Mouse (Mus musculus): ENCODE data around the gene Dclk1.

Dclk1 gene

DNA sequence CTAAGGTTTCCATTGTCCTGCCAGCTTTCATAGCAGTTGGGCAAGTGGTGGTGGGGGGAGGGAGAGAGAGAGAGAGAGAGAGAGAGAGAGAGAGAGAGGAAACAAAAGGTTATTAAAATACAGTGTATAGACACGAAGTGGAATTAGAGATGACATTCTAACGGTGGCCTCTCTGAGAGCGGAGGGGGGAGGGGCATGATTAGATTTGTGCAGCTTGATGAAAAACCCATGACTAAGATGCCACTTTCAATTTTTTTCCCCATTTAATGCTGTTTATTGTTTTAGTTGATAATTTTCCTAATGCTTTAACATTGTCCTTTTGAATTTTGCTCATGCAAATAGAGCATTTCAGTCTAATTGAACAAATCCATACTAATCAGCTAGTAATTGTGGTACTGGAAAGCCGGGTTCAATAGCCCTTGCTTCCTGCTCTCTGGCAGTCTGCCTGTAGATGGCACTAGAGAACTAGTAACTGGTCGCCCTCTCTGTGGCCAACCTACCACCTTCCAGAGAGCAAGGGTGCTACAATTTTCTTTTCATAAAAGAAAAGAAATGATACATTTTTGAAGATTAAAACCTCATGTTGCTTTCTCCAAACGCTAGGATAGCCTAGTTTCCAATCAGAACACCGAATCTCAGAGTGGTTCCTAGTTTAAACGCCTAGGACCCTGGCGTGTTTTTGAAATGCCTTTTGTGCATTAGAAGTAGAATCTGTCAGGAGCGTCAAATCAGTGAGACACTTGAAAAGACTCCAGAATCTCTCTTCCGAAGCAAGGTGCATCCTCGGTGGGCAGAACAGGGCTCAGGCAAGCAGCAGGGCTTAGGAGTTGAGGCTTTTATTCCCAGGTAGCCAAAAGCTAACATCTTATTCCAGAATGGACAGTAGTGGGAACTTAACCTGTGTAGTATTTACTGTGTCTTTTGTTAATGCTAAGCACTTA lies 278.3 kb downstream of the Dclk1 start:
- peak; percentile 77 for DNase-seq

DNA sequence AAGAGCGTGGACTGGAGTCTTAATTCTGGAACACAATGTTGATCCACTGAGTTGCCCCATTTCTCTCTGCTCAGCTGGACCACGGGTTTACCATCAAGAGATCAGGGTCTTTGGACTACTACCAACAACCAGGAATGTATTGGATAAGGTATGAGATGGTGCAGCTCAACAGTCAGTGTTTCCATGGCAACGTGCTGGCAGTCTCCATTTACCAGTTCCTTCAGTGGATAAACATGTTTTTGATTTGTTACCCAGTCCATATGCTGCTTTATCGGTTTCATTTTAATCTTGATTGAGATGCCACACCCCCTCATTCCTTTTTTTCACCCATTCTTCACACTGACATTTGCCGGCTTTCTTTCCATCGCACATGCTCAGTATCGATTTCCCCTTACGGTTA lies 279.6 kb downstream of the Dclk1 start:
- DNase-seq = no peak

GRCm38 (mm10) chr3:55523224-55523623 lies 281.1 kb downstream of the Dclk1 start:
- no peak for DNase-seq

DNA sequence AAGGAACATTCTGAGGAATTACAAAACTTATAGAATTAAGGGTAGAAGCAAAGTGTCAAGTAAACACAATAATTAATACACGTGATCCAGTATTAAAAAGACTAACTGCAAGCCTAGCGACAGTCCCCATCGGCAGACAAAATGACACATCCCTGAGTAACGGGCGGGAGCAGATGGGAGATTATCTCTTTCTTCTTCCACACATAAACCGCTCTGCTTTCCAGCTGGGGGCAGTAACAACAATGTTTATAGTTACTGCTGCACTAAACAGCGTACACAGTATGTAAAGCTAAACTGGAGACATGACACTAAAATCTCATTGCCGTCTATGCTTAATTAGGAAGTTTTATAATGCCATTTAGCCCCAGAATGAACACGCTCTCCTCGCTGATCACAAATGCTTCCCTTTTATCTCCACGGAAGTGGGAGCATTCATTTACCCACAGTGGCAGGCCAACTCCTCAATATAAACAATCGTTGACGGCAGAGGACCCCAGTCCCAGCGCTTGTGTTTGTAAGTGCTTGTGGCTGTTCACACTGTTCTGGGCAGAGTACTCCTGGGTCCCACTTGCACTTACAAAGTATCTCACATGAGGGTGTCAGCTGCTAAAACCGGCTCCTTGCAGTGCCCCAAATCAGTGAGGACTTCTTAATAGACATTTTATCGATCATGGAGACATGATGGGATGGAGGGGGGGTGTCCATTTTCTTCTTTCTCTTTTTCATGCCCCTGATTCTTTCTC lies 281.7 kb downstream of the Dclk1 start:
- DNase-seq = no peak

DNA sequence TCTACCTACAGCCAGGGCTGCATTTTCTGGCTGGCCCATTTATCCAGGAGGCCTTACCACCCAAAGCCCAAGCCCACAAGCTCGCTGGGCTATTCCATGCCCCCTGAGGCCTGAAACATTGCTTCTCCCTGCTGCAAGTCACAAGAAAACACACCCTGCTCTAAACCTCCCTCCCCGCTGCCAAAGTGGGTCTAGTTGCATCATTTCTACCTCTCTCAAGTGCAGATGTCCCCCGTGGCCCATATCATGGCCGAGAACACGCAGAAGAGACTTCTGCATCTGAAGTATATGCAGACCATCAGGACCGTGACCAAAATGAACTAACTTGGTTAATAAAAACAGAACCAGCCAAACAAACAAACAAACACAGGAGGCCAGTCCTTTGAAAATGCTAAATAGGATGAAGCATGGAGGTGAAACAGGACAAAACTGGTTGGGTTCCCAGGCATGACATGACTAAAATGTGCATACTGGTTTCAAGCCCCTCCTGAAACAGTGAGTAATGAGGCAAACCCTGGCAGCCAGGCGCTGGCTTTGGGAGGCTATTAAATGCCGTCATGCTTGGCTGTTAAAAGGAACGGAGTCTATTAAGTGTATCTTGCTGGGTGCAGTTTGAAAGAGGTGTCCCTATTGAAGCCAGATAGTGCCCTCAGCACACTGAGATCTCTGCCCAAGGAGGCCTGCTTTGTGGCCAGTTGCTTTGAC lies 282.5 kb downstream of the Dclk1 start:
- DNase-seq = no peak

DNA sequence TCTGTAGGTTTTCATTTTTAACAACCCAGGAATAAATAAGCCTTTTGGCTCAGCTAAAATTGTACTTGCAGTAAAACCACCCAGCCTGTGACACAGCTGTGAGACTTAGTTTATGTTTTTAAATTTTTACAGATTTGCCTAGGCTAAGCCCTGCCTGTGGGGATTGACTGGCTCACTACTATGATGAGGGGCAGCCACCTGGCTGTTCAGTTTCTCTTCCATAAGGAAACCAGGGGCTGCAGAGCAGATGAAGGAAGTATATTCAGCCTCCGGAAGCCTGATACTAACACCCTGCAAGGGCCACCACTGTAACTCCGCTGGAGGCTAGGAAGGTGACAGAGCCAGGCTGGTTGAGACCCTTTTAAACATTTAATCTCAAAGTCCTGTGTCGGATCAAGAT lies 284.3 kb downstream of the Dclk1 start:
- no peak for DNase-seq

- no peak for DNase-seq
Measured at GRCm38 (mm10) chr3:55527566-55527965, 285.4 kb downstream of the Dclk1 start.

DNA sequence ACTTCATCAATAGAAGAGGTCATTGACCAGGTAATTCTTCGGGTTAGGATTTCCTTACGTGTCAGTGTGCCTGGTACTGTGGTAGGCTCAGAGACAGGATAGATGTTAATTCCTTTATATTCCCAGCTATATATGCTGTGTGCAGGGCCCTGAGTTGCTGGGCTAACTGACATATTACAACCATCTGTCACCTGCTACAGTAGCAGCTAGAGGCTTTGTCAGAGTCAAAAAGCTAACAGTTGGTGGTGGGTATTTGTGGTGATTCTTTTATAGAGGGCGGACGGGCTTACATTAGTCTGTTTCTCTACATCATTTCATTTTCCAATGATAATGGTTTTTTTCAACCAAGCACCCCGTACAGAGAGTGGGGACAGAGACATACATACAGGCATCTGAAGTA lies 285.8 kb downstream of the Dclk1 start:
- DNase-seq = no peak

DNA sequence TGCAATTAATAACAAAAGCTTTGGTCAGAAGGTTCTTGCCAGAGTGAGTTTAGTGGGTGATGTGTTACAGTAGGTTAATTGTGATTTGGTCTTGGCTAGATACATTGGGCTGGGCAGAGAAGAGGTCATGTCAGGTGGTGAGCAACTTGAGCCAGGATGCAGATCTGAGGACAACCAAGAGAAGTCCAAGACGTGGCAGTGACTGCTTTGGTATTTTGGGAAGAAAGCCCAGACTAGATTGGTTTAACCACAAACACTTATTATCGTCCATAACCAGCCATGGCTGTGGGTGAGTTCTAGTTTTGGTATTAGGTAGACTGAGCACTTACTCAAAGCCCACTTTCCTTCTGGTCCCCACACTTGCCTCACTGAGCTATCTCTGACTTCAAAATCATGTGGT lies 287.2 kb downstream of the Dclk1 start:
- DNase-seq = no peak

- no peak for DNase-seq
Measured at GRCm38 (mm10) chr3:55531204-55532044, 289.3 kb downstream of the Dclk1 start.

DNA sequence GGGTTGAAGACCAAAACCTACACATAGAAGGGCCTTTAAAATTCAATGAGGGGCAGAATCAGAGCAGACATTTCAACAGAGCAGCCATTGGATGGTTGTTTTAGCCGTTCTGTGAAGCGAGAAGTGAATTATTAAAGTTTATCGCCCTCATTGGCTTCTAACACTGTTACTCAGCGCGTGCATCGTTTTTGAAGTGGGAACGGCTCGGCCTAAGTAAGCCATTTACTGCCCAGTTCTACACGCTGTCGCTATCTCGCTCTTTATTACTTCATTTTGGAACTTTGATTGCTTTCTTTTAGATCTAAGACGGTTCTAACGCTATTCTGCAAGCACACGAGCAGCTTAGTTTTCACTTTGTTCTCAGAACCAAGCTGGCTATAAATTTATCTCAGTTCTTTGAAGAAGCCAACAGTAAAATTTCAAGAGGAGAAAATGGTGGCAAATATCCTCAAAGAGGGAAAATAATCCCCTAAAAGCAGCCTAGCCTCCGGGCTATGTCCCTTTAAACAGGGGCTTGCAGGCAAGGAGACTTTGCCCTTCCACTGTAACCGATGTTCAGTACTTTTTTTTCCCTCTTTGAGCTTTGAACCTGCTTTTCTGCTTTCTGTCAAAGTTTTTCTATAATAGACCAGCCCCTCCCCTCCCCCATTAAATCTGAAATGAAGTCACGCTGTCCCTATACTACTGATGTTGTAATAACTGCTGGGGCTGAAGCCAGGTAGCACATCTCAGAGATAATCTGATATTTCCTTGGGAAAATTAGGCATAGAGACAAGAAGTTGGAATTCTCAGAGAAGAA lies 290.2 kb downstream of the Dclk1 start:
- DNase-seq = no peak

- DNase-seq = no peak
Measured at GRCm38 (mm10) chr3:55535591-55536200, 293.5 kb downstream of the Dclk1 start.

DNA sequence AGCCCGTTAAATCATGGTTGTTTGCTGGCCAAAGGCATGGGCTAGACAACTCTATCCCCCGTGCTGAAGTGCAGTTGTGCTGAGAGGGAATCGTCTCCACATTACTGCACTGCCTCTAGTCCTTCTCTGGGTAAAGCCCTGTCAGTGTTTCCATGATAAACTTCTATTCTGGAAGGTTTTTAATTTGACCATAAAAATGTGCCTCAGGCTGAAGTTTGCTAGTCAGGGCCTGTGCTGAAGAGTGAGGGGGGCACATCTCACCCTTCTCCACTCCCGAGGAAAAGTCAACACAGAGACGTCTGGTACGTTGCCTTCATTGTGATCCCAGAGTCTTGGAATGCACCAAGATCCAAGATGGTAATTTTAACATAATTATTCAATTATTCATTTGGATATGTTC lies 294.7 kb downstream of the Dclk1 start:
- DNase-seq = no peak

DNA sequence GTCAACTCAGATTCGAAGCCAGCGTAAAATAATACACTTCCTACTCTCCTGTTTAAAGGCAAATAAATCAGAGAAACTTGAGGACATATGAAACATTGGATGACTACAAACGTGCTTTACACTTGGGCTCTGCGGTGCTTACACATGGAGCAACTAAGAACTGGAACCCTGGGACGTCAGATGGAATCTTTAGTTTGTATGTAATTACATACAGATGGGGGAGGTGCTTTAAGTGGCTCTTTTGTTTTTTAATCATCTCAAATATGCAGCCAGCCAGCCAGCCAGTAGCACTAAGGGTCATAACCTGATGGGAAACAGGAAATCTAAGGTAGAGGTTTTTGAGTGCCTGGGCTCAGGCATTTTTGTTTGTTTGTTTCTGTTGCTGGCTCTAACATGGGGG lies 295.6 kb downstream of the Dclk1 start:
- DNase-seq = no peak

DNA sequence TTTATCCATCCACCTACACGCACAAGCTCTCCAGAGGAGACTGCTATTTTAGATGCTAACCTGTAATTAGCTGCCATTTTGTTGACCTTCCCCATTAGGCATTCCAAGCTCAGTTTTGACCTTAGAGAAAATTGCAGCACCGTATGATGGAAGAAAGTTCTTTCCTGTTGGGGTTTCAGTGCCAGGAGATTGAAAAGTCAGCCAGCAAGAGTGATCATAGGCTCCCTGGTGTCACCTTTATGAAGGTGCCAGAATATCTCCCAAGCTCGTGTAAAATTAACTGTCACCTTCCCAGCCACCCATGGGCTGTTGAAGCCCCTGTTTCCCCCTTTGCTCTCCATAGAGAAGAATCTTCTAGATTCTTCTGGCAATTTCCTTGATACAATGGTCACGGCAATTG lies 297.2 kb downstream of the Dclk1 start:
- DNase-seq = no peak

DNA sequence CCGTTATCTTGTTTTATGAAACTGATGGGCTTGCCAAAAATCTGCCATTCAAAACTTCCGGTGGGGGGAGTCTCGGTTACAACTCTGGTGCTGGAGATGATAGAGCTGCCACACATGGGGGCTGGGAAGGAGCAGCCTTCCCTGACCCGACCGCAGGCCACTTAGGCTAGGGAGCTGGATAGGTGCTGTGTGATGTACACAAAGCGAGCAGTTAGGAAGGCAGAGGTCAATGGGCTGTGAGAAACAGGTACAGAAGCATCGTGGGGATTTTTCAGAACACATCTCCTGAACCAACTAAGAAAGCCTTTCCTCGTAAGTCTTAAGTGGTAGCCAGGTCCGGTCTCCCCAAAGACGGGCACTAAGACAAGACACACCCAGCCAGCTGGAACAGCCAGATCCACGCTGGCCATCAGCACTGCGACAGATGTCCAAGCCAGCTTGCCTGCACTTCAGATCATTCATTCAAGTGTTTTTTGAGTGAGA lies 297.7 kb downstream of the Dclk1 start:
- no peak for DNase-seq

GRCm38 (mm10) chr3:55540406-55541140 lies 298.4 kb downstream of the Dclk1 start:
- no peak for DNase-seq

GRCm38 (mm10) chr3:55541799-55542198 lies 299.6 kb downstream of the Dclk1 start:
- DNase-seq = no peak

- DNase-seq = peak; percentile 84
Measured at GRCm38 (mm10) chr3:55542310-55542709, 300.1 kb downstream of the Dclk1 start.

- peak; percentile 69 for DNase-seq
Measured at GRCm38 (mm10) chr3:55542947-55543346, 300.8 kb downstream of the Dclk1 start.

Data from right cerebral cortex, adult 18-20 months (tissue).